Mouse (Mus musculus): ENCODE data around the gene Eif2ak4.

GRCm38 (mm10) chr2:118484386-118484898, 96.0 kb downstream of the Eif2ak4 start:
- TF ChIP-seq POLR2A (IDR thresholded peaks at IDR 0.05; ENCODE audit: borderline replicate concordance, extremely low read depth, low read depth, low read length) = no peak
- no peak for TF ChIP-seq CTCF (IDR thresholded peaks at IDR 0.05; ENCODE audit: insufficient read depth, low read length)
